Mouse (Mus musculus) gastrocnemius, adult 2 months (tissue): ENCODE results near the gene Pex16. TPM values are rescaled to one million over a fixed set of nuclear protein-coding genes. Genes with fewer than 3 reads are reported as not detected.
A peak's percentile ranks its signal among the peaks of the same experiment; 100 is the strongest.

Experiments
- DNase-seq: peaks from one replicate; pipeline ENCODE4 v3.0.0; 2022
- H3K27ac ChIP-seq: fragments of 200-600 bp; 2 replicates; pipeline ENCODE4 v1.8.1; 2022; ENCODE audit warnings: mild to moderate bottlenecking
- H3K4me3 ChIP-seq: fragments of 200-600 bp; 2 replicates; pipeline ENCODE4 v1.8.1; 2022; ENCODE audit warnings: mild to moderate bottlenecking, moderate library complexity
- CTCF ChIP-seq: fragments of 200-600 bp; IDR thresholded peaks from 2 replicates; pipeline ENCODE4 v1.8.1; 2022; ENCODE audit warnings: antibody characterized with exemption, mild to moderate bottlenecking, moderate library complexity
- intact Hi-C: fragments of 180-260 bp; cut with DNase I; formaldehyde crosslinking; loops from one replicate; pipeline ENCODE4 v1.15.1; 2025
- microRNA-seq: library from miRNA; unstranded; fragments of <30 nt; microRNA quantifications from one replicate; pipeline ENCODE4 v1.2.0, GENCODE M21; 2021
- total RNA-seq, 2 experiments: library from RNA; stranded (reverse); gene quantifications; 2 replicates each; pipeline ENCODE4 v1.2.3; 2021

Gene Pex16
- total RNA-seq, 2 experiments from 2014 or later = 15.9 to 19.5 TPM

GRCm38 (mm10) chr2:92422388-92423135 lies 48.1 kb downstream of the Pex16 start:
- intact Hi-C loops = loop anchor here (5.0 kb wide), 1 partner anchor 45 kb away; no protein-coding TSS in a partner anchor
- Histone ChIP-seq H3K4me3 (no peak overlapping the region; the same call in 1 of the 2 replicates), H3K27ac (peak overlapping the region; percentile 97)
- TF ChIP-seq CTCF = peak; percentile 50
- DNase-seq = no peak

GRCm38 (mm10) chr2:92423156-92423555 lies 48.7 kb downstream of the Pex16 start:
- Histone ChIP-seq H3K27ac (peak overlapping the region; percentile 97), H3K4me3 (peak overlapping the region; percentile 2)
- no peak for DNase-seq
- TF ChIP-seq CTCF = no peak
- intact Hi-C loops = loop anchor here (5.0 kb wide), 1 partner anchor 46 kb away; no protein-coding TSS in a partner anchor

GRCm38 (mm10) chr2:92423702-92424461 lies 49.4 kb downstream of the Pex16 start:
- Histone ChIP-seq H3K4me3 (peak overlapping the region; percentile 44), H3K27ac (peak overlapping the region; percentile 97)
- peak; percentile 98 for DNase-seq
- intact Hi-C loops = loop anchor here (5.0 kb wide), 1 partner anchor 47 kb away; no protein-coding TSS in a partner anchor
- TF ChIP-seq CTCF = no peak

GRCm38 (mm10) chr2:92424462-92425308 lies 50.2 kb downstream of the Pex16 start:
- peak; percentile 70 for DNase-seq
- Histone ChIP-seq H3K4me3 (peak overlapping the region; percentile 44), H3K27ac (peak overlapping the region; percentile 97)
- intact Hi-C loops = loop anchor here (5.0 kb wide), 1 partner anchor 47 kb away; no protein-coding TSS in a partner anchor
- no peak for TF ChIP-seq CTCF

- Histone ChIP-seq H3K27ac (peak overlapping the region; percentile 97), H3K4me3 (peak overlapping the region; percentile 44)
- intact Hi-C loops = no loop called here
- TF ChIP-seq CTCF = no peak
- DNase-seq = no peak
Measured at GRCm38 (mm10) chr2:92425366-92425765, 50.9 kb downstream of the Pex16 start.

- intact Hi-C loops = no loop called here
- TF ChIP-seq CTCF = no peak
- Histone ChIP-seq H3K27ac (peak overlapping the region; percentile 97), H3K4me3 (peak overlapping the region; percentile 21)
- peak; percentile 69 for DNase-seq
Measured at GRCm38 (mm10) chr2:92426426-92426825, 52.0 kb downstream of the Pex16 start.

GRCm38 (mm10) chr2:92427882-92428281 lies 53.4 kb downstream of the Pex16 start:
- DNase-seq = peak; percentile 75
- Histone ChIP-seq H3K4me3 (0 out of 2 replicates have a peak overlapping the region, but pooled peaks have one; percentile 1), H3K27ac (peak overlapping the region; percentile 97)
- intact Hi-C loops = no loop called here
- TF ChIP-seq CTCF = no peak

GRCm38 (mm10) chr2:92430089-92430488 lies 55.6 kb downstream of the Pex16 start:
- no peak for TF ChIP-seq CTCF
- no peak for DNase-seq
- Histone ChIP-seq H3K4me3 (peak overlapping the region; percentile 84; the same call in 1 of the 2 replicates), H3K27ac (peak overlapping the region; percentile 97)
- intact Hi-C loops = no loop called here

Small RNA genes within 50 kb of the gene (microRNA-seq; reads per million reads assigned to microRNA genes)
- not detected for gene Mir7000

Other genes starting within 250 kb of the Pex16 start
- under 1 TPM in 1 of 2 experiments, not detected in 1; 0.64 TPM for gene Large2, start 193 bp downstream of the Pex16 start, total RNA-seq
- 1 to 10 TPM in 1 of 2 experiments, under 1 TPM in 1; 0.69 to 1.1 TPM for gene 1700029I15Rik, start 7.9 kb downstream of the Pex16 start, total RNA-seq
- gene Mapk8ip1, start 26.6 kb downstream of the Pex16 start, total RNA-seq = 1 to 10 TPM; 3.0 to 3.9 TPM
- gene Cry2, start 59.4 kb downstream of the Pex16 start, total RNA-seq = 10 to 100 TPM; 12.5 to 26.8 TPM
- 1 to 10 TPM; 4.9 to 5.1 TPM for gene Slc35c1, start 85.9 kb downstream of the Pex16 start, total RNA-seq
- gene Chst1, start 225.0 kb downstream of the Pex16 start, total RNA-seq = 1 to 10 TPM in 1 of 2 experiments, under 1 TPM in 1; 0.71 to 1.8 TPM